Mouse (Mus musculus) kidney, postnatal 0 days (tissue): ENCODE measurements around the gene Bcs1l. TPM values are rescaled to one million over a fixed set of nuclear protein-coding genes. Genes with fewer than 3 reads are reported as not detected.

ENCODE experiments used
- ATAC-seq: fragments of 200-750 bp; cut with Nextera tagmentation; replicated peaks from 2 replicates; pipeline ENCODE4 v1.8.0; 2017; ENCODE audit warnings: low read depth, moderate number of reproducible peaks, moderate TSS enrichment, moderate library complexity; ENCODE audit not compliant: low FRiP score
- DNase-seq: peaks from one replicate; pipeline ENCODE4 v3.0.0-alpha.2; 2016; ENCODE audit warnings: low spot score
- H3K27ac ChIP-seq: fragments of 300-500 bp; sonication (generic); 2 replicates; pipeline ENCODE4 v1.5.1; 2014; ENCODE audit warnings: mild to moderate bottlenecking
- H3K27me3 ChIP-seq: fragments of 300-500 bp; sonication (generic); 2 replicates; pipeline ENCODE4 v1.6.1; 2014; ENCODE audit warnings: low read length, mixed read lengths; ENCODE audit not compliant: insufficient read depth
- H3K36me3 ChIP-seq: fragments of 300-500 bp; sonication (generic); 2 replicates; pipeline ENCODE4 v1.6.1; 2014; ENCODE audit warnings: low read length, mixed read lengths; ENCODE audit not compliant: insufficient read depth
- H3K4me1 ChIP-seq: fragments of 300-500 bp; sonication (generic); replicated peaks from 2 replicates; pipeline ENCODE4 v1.6.1; 2014; ENCODE audit warnings: antibody characterized with exemption, low read length, mixed read lengths; ENCODE audit not compliant: insufficient read depth
- H3K4me2 ChIP-seq: fragments of 300-500 bp; sonication (generic); 2 replicates; pipeline ENCODE4 v1.6.1; 2014; ENCODE audit warnings: mild to moderate bottlenecking, low read length, moderate library complexity, mixed read lengths
- H3K4me3 ChIP-seq: fragments of 300-500 bp; sonication (generic); replicated peaks from 2 replicates; pipeline ENCODE4 v1.5.1; 2014; ENCODE audit warnings: low read depth, low read length
- H3K9ac ChIP-seq: fragments of 300-500 bp; sonication (generic); 2 replicates; pipeline ENCODE4 v1.6.1; 2014; ENCODE audit warnings: low read depth, low read length
- H3K9me3 ChIP-seq: fragments of 300-500 bp; sonication (generic); replicated peaks from 2 replicates; pipeline ENCODE4 v1.6.1; 2016; ENCODE audit warnings: low read length, inconsistent platforms, mixed read lengths
- CTCF ChIP-seq: IDR thresholded peaks from 2 replicates; pipeline ENCODE4 v1.5.1; 2016; ENCODE audit warnings: antibody characterized with exemption, low read depth, mild to moderate bottlenecking, moderate library complexity
- WGBS: fragments of 180-500 bp; shearing (Covaris S2); extraction: QIAGEN DNeasy Blood & Tissue Kit; methylation state at CpG from one replicate; pipeline ENCODE4 v1.1.7; 2014; 5-methylcytosine and 5-hydroxymethylcytosine counted together
- microRNA-seq: library from miRNA; unstranded; fragments of <30 nt; microRNA quantifications from one replicate; pipeline ENCODE4, GENCODE M21; 2016
- polyA plus RNA-seq: library from polyadenylated mRNA; unstranded; fragments of >200 nt; fragmentation: Nextera tagmentation; extraction: Ambion mirVana; gene quantifications from 2 replicates; pipeline ENCODE4 v1.2.1, GENCODE M21; 2015

Gene Bcs1l
- polyA plus RNA-seq, 1 experiment from 2014 or later: 13.3 TPM

DNA sequence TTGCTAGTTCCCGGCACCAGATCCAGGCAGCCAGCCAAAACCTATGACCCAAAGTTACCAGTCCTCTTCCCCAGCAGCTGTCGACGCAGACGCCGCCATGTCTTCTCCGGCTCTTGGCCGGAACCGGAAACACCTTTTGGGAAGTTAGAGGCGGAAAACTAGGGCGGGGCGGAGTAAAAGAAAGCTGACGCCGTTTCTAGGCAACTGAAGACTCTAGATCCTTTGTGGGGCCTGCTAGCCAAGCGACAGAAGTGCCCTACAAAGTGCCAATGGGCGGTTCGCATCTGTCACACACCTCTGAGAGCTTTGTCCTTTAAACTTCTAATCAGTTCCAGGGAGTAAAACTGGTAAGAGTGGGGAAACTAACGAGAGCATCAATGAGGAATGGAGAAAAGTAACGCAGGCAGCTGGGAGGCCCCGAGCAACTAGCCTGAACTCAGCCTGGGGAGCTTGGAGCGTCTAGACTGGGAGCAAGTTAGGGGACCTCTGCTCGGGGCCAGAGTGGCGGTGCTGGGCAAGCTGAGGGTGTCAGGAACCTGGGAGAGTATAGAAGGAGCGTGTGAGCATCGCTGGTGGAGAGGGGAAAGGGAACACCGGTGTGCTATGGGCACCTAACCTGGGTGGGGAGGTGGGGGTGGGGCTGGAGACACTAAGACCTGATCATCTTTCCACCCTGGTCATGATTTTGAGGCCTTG is 13.3 kb downstream of the Bcs1l start, which contains the start of the genes Rnf25 and Stk36:
Gene Rnf25, minus strand, starts transcription at position 131 of the 696 bp plus-strand sequence.
Gene Stk36, plus strand, starts transcription at position 179 of the 696 bp plus-strand sequence.
- H3K4me2 ChIP-seq: peak within 1 kb of the TSS; percentile 76
- peak within 1 kb of the TSS; percentile 43 for H3K27ac ChIP-seq
- peak within 1 kb of the TSS; percentile 78 for H3K4me3 ChIP-seq
- H3K9ac ChIP-seq: peak within 1 kb of the TSS; percentile 78
- 7% methylated on average over 25 of the region's 25 CpGs for WGBS
- no peaks in the 10 kb centered on the region for H3K9me3 ChIP-seq
- ATAC-seq (peak; percentile 78), DNase-seq (peak; percentile 97)
- no peak for TF ChIP-seq CTCF
- H3K36me3 ChIP-seq: peaks cover 14% of the 10 kb centered on the region
- H3K27me3 ChIP-seq: no peaks in the 10 kb centered on the region
- H3K4me1 ChIP-seq: peaks cover 9% of the 10 kb centered on the region; the same call in 1 of the 2 replicates

DNA sequence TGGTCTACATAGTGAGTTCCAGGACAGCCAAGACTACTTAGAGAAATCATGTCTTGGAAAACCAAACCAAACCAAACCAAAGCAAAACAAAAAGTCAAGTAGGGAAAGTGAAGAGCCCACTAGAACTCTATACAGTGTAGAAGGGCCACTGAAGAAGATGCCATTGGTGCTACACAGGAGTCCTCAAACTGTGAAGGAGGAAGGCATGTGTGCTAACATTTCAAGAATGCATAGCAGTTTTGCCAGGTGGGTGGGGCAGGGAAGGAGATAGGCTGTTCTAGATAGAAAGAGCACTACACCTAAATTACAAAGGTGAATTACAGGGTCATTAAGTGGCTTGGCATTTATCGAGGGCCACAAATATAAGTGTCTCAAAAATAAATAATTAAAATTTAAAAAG is 36.1 kb downstream of the Bcs1l start:
- ATAC-seq: no peak
- 82% methylated on average over 1 of the region's 1 CpGs for WGBS

DNA sequence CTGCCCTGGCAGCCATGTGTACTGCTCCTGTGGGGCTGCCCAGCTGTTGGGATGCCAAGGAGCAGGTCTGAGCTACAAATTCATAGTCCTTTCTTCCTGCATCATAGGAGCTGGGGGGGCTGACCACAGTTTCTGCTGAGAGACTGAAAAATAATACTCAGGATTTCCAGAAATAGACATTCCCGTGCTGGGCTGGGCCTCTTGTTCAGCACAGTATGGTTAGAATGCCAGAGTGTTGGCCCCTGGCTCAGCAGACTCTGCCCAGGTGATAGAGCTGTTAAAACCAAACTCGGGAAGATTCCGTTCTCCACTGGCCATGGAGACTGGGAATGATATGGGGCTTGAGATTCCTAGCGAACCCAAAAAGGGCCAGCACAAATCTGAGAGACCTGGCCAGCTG is 38.0 kb downstream of the Bcs1l start:
- DNase-seq (no peak), ATAC-seq (no peak)
- H3K9me3 ChIP-seq: no peaks in the 10 kb centered on the region
- no peak for TF ChIP-seq CTCF
- no peaks in the 10 kb centered on the region for H3K36me3 ChIP-seq
- no peak overlapping the region for H3K9ac ChIP-seq
- H3K27ac ChIP-seq: no peak overlapping the region
- WGBS: 87% methylated on average over 4 of the region's 4 CpGs
- no peak overlapping the region for H3K4me2 ChIP-seq
- H3K27me3 ChIP-seq: no peaks in the 10 kb centered on the region
- H3K4me1 ChIP-seq: no peaks in the 10 kb centered on the region
- no peak overlapping the region for H3K4me3 ChIP-seq

More for the DNA sequence above, 36.1 kb downstream of the Bcs1l start:
- no peak overlapping the region for H3K27ac ChIP-seq
- H3K9ac ChIP-seq: no peak overlapping the region
- H3K4me2 ChIP-seq: no peak overlapping the region
- DNase-seq: no peak
- H3K4me1 ChIP-seq: no peaks in the 10 kb centered on the region
- H3K9me3 ChIP-seq: no peaks in the 10 kb centered on the region
- H3K4me3 ChIP-seq: no peak overlapping the region
- H3K36me3 ChIP-seq: no peaks in the 10 kb centered on the region
- TF ChIP-seq CTCF: no peak
- no peaks in the 10 kb centered on the region for H3K27me3 ChIP-seq

DNA sequence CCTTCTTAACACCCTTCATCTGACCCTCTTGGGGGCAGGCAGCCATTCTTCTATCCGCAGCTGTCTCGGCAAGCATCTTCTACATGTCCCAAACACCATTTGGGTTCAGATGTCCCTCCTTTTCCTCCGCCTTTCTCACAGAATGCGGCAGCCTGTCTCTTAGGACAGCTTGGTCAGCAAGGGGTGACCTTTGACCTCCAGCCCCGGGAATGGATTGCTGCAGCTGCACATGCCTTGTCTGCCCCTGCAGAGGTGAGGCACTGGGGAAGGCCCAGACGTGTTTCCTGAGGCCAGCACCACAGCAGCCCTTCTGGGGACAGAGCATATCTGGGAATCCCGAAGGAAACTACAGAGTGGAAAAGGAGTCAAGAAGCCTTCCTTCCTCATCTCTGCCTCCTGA is 39.9 kb downstream of the Bcs1l start:
- no peak overlapping the region for H3K4me3 ChIP-seq
- H3K4me1 ChIP-seq: no peaks in the 10 kb centered on the region
- no peak for TF ChIP-seq CTCF
- H3K36me3 ChIP-seq: no peaks in the 10 kb centered on the region
- DNase-seq (no peak), ATAC-seq (no peak)
- H3K27ac ChIP-seq: no peak overlapping the region
- no peak overlapping the region for H3K4me2 ChIP-seq
- no peaks in the 10 kb centered on the region for H3K27me3 ChIP-seq
- H3K9ac ChIP-seq: no peak overlapping the region
- H3K9me3 ChIP-seq: no peaks in the 10 kb centered on the region
- 45% methylated on average over 7 of the region's 7 CpGs for WGBS

DNA sequence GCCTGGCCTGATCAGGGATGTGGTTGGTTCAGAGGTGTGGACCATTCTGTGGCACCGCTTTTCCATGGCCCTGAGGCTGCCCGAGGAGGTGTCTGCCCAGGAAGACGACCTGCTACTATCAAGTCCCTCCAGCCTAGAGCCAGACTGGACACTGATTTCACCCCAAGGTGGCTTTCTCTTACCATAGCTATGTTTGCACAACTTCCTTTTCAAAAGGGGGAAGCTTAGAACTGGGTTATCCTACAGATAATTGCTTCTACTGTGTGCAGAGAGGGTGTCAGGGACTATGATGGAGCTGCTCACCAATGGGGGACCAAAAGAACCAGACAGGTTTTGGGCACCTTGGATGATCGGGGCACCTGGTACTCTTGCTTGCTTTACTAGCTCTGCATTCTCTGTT is 44.6 kb downstream of the Bcs1l start:
- Histone ChIP-seq H3K27ac (no peak overlapping the region), H3K4me1 (no peaks in the 10 kb centered on the region), H3K4me3 (no peak overlapping the region), H3K4me2 (no peak overlapping the region), H3K36me3 (no peaks in the 10 kb centered on the region), H3K9me3 (no peaks in the 10 kb centered on the region), H3K9ac (no peak overlapping the region), H3K27me3 (no peaks in the 10 kb centered on the region)
- no peak for TF ChIP-seq CTCF
- no peak for ATAC-seq
- DNase-seq: no peak
- 88% methylated on average over 4 of the region's 4 CpGs for WGBS

Small RNA genes within 50 kb of the gene (microRNA-seq; reads per million reads assigned to microRNA genes)
- not detected for gene Gm25035

Other genes with a start within 250 kb of the Bcs1l start
- 0.59 and 0.75 TPM in 2 replicates for gene Catip, start 226.2 kb upstream of the Bcs1l start, polyA plus RNA-seq
- 2.6 and 3.6 TPM in 2 replicates for gene Slc11a1, start 213.1 kb upstream of the Bcs1l start, polyA plus RNA-seq
- 73.3 and 75.8 TPM in 2 replicates for gene Ctdsp1, start 196.8 kb upstream of the Bcs1l start, polyA plus RNA-seq
- gene Vil1, start 178.9 kb upstream of the Bcs1l start, polyA plus RNA-seq: 17.0 and 18.0 TPM in 2 replicates
- 49.8 and 51.6 TPM in 2 replicates for gene Cnot9, start 82.2 kb upstream of the Bcs1l start, polyA plus RNA-seq
- gene Plcd4, start 45.4 kb upstream of the Bcs1l start, polyA plus RNA-seq: 1.0 and 1.1 TPM in 2 replicates
- 17.4 and 20.2 TPM in 2 replicates for gene Usp37, start 44.0 kb upstream of the Bcs1l start, polyA plus RNA-seq
- gene Zfp142, start within 50 bp of the Bcs1l start, polyA plus RNA-seq: 3.6 and 3.9 TPM in 2 replicates
- 30.4 and 30.5 TPM in 2 replicates for gene Rnf25, start 13.1 kb downstream of the Bcs1l start, polyA plus RNA-seq
- gene Stk36, start 13.2 kb downstream of the Bcs1l start, polyA plus RNA-seq: 4.8 and 5.0 TPM in 2 replicates
- 6.9 and 7.1 TPM in 2 replicates for gene Ttll4, start 73.5 kb downstream of the Bcs1l start, polyA plus RNA-seq
- 10.3 and 10.8 TPM in 2 replicates for gene Cyp27a1, start 125.3 kb downstream of the Bcs1l start, polyA plus RNA-seq
- 0.07 and 0.27 TPM in 2 replicates for gene Prkag3, start 160.9 kb downstream of the Bcs1l start, polyA plus RNA-seq
- gene Wnt6, start 183.6 kb downstream of the Bcs1l start, polyA plus RNA-seq: 1.9 and 2.2 TPM in 2 replicates
- gene Wnt10a, start 203.2 kb downstream of the Bcs1l start, polyA plus RNA-seq: 0.91 and 1.0 TPM in 2 replicates